Mouse (Mus musculus) cerebellum, postnatal 25 days (tissue): ENCODE results near the gene Fbxo39.
"Not testable (repeated sequence)": the region's sequence is repeated elsewhere in the genome, so short reads cannot be mapped to it uniquely, and the experiment has no call there.

Source experiments
- DNase-seq, 2 experiments: peaks; one replicate each; pipeline ENCODE4 v3.0.0; 2021; ENCODE audit warnings: mixed read lengths in 2 of 2

Fbxo39 gene

DNA sequence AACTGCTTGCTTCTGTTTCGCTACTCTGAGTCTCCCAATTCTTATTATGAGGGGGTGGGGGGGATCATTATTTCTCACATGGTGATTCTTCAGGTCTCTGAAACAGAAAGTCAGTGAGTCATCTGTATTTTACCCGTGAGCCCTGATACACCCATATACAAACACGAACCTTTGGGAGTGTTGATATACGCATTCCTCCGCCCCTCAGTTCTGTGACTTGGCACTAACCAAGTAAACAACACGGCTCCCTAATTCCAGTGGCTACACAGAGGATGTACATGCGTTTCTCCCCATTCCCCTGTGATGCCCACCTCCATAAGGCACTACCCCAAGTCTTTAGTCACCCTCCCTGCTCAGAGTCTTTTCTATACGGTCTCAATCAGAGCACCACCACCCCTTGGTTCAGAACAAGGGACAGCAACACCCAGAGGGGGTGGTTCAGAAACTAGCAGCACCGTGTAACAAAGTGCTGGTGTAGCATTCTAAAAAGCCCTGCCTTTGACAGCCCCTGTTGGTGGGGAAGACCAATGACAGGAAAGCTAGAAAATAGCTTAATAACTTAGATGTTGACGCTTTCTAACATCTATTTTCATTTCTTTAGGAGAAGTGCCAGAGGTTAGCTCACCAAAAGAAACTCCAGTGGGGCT is 2.8 kb upstream of the Fbxo39 start:
- no peak for DNase-seq

DNA sequence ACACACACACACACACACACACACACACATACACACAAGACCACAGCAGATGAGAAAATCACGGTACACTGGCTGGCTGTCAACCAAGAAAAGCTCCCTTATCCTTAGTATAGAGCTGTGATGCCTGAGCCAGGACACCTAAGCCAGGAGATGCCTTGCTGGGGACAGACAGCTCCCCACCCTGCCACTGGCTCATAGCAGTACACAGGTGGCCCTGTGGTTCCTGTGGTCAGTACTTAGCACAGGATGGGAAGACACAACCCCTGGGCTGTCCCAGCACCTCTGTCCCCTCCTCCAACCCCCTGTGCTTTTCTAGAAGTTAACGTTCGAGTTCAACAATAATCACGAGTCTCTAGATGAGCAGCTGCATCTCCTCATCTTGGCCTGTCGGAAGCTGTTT is 3.8 kb downstream of the Fbxo39 start:
- DNase-seq = no peak

DNA sequence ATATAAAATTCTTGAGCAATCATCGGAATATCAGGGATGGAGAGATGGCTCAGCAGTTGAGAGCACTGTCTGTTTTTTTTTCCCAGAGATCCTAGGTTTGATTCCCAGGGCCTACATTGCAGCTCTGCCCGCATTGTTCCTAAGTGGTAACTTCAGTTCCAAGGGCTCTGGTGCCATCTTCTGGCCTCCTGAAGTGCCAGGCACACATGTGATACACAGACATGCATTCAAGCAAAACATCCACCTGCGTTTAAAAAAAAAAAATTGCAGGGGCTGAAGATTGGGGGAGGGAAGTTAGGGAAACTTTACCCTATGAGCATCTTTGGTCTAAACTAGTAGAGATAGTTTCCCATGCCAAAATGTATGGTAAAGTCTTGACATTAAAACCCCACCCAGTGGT is 10.2 kb downstream of the Fbxo39 start:
- no peak for DNase-seq

DNA sequence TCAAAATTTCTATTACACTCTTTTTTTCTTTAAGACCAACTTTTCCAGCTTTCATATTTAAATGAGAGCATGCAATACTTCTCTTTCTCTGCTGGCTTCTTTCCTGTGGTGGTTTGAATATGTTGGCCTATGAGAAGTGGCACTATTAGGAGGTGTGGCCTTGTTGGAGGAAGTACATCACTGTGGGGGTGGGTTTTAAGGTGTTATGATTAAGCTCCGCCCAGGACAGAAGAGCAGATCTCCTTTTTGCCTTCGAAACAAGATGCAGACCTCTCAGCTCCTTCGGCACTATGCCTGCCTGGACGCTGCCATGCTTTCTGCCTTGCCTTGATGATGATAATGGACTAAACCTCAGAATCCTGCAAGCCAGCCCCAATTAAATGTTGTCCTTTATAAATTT is 11.5 kb downstream of the Fbxo39 start:
- DNase-seq = no peak

DNA sequence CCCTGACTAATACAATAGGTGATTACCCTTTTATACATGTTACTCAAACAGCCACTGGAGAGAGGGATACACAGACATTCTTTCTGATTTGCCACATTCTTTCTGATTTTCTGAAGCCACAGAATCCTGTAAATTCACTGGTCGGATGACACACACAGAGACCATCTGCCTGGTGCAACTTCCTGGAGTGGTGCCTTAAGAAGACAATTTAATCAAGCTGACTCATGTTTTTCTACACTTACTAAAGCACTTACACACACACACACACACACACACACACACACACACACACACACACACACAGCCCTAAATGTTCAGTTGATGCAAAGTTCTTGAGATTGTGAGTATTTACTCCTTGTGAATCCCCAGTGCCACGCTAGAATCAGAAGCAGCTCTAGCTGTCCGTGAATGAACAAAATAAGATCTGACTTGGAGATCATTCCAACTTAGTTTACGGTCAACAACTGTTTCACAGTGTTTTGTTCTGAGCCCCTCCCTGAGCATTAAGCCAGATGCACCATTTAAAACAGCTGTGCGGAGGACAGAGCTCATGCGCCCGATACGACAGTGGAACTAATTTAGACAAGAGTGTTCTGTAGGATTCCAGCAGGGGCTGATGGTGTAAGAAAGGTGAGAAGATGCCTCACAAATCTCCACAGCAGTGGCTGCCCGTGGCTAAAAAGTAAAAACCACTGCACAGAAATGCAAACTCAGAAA is 18.9 kb downstream of the Fbxo39 start:
- DNase-seq = peak in 1 of 2 experiments; percentile 46

DNA sequence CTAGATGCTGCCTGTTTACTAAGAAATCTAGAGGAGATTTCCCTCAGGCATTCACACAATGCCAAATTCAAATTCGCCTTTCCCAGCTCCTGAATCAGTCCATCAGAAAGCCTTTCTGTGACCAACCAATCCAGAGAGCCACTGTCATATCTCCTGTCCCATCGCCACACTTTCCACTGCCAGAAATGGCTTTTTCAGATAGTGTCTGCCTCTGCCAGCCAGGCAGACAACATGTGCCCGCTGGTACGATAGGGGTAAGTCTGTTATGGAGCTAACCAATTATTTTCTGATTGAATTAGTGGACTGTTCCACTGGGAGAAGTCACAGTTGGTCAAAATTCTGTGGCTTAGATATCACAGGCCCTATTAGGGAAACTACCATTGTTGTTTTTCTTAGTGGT is 20.4 kb downstream of the Fbxo39 start:
- no peak for DNase-seq

DNA sequence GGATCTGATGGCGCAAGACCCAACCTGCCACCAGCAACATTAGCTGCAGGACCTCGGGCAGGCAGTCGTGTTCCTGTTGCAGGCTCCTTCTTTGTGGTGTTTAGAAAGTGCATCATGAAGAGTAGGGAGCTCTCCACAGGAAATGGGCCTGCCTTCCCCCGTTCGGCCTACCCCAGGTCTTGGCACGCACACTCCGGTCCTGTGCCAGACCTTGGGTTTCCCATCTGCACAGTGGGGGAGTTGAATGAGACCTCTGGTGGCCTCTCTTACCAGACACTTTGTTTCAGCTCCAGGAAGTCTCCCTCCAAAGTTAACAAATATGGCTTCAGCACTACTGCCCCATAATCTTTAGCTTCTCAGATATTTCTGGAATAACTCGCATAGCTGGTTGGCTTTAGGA is 22.5 kb downstream of the Fbxo39 start:
- no peak for DNase-seq

DNA sequence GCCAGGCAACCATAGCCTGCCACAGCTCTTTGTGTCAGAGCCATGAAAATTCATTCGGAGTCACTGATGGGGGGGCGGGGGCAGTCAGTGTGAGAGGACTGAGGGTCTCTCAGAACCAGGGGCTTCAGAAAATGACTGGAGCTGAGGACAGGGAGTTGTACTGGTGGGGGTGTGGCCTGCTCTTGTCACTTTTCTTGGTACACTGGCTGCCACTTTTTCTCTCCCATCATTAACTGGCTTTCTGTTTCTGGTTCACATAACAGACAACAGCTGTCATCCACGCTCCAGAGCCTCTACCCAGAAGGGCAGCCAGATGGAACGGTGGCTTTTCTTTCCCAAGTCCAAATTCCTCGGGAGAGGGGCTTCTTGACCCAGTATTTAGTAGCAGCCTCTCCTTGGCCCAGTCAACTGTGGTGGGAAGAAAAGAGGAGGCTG is 24.2 kb downstream of the Fbxo39 start:
- DNase-seq = no peak

DNA sequence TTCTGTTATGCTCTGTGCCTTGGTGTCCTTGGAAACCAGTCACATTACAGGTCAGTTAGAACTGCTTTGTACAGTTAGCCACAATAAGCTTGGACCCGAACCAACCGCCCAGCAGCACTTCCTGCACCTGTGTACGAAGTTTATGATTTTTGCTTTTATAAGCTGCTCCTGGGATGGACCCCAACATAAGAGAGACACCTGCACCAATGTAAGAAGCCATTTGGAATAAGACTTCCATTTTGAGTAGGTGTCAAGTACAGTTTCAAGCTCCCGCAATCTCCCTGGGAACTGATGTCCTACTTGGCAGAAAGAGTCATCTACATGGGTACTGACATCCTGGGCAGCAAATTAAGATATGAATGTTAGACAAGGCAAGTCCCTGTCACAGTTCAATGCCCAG is 25.5 kb downstream of the Fbxo39 start:
- DNase-seq = no peak

DNA sequence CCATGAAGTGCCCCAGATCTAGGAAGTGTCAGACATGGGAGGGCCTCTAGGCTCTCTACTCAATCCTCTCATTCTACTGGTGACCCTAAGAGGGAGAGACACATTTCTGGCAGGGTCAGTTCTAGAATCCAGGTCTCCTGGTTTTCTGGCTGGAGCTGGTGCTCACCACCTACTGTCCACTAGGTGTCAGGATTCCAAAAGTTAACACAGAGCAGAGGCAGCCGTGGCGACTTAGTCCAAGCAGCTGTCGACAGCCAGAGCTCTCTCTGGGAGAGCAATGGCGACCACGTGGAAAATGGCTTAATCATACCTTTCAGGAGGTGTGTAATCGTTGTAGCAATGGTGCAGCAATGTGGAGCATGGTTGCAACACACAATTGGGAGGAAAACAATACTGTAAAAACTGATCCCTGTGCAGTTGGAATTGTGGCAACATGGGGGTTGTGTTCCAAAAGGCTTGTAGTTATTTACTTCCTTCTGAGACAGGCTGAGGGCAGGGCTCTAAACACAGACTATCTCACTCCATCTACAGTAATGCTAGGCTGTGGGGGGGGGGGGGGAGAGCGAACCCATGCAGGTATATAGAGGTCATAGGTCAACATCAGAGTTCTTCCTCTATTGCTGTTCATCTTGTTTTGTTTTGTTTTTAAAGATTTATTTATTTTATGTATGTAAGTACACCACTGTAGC is 28.4 kb downstream of the Fbxo39 start:
- DNase-seq = peak; percentile 61 to 73

DNA sequence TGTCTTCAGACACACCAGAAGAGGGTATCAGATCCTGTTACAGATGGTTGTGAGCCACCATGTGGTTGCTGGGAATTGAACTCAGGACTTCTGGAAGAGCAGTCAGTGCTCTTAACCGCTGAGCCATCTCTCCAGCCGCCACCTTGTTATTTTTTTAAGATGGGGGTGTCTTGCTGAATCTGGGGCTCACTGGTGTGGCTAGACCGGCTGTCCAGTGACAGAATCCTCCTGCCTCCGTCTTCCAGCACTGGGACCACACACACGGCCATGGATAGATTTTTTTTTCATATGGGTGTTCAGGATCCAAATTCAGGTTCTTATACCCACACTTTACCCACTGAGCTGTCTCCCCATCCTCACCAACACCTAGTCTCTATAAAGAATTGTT is 29.0 kb downstream of the Fbxo39 start:
- not testable (repeated sequence) for DNase-seq

DNA sequence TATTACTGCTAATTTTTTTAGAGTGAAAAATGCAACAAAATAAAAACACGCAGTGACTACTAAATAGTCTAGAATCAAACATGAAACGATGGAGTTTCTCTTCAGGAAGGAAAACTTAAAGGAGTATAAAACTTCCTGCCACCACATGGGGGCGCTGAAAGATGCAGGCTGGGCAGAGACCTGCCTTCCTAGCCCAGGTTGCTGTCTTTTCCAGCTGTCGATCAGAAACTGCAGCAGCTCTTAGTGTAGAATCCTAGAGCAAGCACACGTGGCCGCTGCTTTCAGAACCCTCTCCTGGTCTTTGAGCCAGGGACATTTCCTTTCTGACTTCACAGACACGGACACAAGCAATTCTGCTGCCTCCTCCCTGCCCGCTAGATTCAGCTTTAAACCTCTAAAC is 29.7 kb downstream of the Fbxo39 start:
- DNase-seq = peak in 1 of 2 experiments; percentile 63

DNA sequence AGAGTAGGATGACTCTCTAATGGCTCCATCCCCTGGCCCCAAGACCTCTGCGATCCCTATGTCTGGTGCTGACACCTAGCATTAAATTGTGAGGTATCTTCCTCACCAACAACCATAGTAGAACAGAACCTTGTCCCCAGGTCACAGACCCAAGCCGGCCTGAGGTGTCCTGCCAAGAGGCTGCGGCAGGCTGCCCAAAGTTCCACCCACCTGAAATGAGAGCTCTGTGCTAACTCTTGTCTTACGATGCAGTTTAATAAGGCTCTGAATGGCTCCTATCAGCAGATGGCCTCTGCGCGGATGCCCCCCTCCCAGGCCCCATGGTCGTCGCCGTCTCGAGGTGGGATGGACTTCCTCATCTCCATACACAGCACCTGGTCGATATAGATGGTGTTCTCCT is 30.2 kb downstream of the Fbxo39 start:
- DNase-seq = no peak

DNA sequence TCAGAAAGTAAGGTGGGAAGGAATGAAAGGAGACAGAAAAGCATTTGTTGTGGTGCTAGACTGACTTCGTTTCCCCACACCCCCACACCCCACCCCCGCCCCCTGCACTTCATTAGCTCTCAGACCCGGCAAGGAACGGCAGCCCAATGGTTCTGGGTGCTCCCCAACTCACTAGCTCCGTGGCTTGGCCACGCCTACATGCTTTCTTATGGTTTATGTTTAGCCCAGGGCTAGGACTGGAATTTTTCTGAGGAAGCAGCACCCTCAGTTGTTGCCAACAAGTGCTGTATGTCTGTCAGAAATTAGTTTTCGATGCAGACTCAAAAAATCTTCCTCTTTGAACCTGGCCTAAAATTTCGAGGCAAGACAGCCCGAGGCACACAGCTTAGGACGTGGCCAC is 34.3 kb downstream of the Fbxo39 start:
- DNase-seq = no peak

DNA sequence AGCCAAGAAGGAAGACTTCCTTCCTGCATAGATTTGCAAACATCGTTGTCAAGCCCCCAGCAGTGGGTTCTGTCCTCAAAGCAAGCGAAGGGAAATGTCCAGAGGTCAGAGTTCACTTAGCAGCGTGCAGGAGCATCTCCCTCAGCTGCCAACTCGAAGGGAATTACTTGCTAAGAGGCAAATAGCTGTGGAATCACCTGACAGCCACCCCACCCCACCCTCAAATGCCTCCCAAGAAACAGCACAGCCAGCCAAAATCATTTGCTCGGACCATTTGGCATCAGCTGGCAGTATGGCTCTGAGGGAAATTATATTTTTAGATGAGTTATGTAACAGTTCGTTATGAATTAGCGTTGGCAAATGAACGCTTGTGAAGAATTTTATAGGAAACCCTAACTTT is 34.8 kb downstream of the Fbxo39 start:
- DNase-seq = peak; percentile 62 to 70

DNA sequence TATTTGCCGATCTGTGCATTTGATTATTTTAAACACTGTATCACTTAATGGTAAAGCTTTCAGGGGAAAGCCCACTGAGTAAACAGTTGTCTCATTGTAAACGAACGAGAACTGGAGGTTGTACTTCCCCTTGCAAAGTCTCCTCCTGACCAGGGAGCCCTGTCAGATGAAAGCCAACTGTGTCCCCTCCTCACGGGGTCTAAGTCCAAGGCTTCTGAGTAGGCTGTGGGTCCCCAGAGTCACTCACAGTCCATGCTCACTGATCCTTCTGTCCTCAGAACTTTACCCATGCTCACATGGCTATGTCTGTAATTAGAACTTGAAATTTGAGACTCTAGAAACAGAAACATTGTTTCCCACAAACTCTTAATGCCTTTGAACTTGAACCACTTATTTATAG is 35.4 kb downstream of the Fbxo39 start:
- DNase-seq = no peak

DNA sequence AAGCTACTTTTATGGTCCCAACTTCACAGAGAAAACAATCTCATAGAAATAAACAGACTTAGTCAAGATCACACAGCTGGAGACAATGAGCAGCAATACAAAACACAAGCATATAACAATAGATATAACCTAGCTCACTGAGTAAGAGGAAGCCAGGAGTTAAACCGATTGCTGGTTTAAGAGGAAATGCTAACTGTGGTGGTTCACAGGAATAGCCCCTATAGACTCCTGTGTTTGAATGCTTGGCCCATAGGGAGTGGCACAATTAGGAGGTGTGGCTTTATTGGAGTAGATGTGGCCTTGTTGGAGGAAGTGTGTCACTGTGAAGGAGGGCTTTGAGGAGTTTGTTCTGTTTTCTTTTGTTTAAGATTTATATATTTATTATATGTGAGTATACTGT is 38.0 kb downstream of the Fbxo39 start:
- DNase-seq = no peak

DNA sequence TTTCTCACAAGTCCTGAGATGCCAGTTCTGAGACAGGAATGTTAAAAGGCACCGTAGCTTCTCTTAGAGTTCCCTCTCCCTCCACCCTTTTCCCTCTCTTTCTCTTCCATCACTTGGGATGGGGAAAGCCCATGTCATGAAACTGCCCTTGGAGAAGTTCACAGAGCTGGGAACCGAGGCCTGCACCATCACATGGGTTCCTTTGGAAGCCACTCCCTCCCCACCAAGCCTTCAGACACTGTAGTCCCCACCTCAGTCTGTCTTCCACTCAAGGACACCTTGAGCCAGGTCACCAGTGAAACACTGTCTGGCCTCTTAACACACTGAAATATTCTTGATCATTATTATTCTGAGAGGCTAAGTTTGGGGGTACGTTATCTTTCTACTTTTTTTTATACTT is 38.9 kb downstream of the Fbxo39 start:
- no peak for DNase-seq

DNA sequence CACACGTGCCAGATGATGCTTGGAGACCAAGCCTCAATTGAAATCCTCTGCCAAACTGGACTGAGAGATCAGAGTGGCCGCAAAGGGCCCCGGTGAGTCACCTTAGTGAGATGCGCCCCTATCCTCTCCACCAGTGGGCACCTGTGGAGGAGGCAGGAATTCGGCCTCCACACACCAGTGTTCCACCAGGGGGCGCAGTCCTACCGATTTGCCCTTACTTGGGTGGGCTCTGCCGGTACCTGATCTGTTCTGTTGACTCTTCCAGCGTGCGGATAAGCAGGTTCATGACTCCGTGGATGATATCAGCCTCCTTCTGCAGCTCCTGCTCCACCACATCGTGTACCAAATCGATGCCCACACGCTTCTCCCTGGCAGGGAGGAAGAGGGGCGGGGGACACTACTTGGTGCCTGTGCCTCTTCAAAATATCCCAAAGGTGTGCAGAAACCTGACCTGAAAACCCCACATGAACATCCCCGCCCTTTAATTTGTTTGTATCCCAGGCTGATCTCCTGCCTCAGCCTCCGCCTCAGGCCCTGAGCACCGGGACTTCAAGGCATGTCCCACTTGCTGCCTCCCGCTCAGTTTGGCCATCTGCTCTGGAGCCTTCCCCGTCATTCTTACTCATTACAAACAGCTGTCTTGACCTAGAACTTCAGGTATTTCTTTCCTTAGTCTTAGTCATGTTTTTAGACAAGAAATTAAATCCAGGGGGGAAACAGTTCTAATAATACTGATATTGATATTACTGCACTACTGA is 40.9 kb downstream of the Fbxo39 start:
- peak; percentile 63 to 78 for DNase-seq

DNA sequence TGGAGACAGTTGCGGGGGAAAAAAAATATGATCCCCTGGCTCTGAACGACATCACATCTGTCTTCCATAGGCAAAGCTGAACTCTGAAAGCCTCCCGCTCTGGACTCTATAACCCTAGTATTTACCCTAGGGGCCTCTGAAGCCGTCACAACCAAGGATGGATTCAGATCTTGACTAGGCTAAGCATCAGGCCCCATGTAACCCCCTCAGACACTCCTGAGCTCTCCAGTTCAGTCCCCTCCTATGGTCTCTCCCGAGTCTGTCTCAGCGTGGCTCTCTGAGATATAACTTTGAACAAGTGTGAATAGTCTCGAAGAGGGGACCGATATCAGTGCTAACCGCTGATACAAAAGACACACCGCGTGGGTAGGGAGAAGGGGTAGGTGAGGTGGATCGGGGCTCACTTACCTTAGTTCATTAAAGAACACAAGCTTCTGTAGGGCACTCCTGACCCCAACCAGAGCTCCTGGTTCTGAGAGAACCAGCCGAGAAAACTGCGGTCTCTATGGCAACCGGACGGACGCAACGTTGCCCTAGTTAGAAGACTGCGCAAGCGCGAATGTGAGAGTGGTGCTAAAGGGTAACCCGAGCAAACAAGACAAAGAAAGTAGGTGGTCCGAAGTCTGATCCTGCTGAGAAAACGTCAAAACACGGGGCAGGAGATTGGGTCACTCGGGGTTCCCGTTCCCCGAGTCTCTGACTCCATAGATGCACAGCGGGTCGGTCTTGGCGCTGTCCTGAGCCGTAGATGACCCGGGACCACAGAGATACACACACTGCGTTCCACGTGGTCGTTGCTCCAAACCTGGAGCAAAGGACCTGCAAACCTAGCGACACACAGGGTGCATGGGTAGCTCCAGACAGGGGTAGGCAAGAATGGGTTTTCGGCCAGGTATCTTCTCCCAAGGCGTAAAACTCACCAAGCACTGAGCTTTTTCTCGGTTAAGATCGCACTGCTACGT is 47.4 kb downstream of the Fbxo39 start:
- DNase-seq = peak; percentile 50 to 71

DNA sequence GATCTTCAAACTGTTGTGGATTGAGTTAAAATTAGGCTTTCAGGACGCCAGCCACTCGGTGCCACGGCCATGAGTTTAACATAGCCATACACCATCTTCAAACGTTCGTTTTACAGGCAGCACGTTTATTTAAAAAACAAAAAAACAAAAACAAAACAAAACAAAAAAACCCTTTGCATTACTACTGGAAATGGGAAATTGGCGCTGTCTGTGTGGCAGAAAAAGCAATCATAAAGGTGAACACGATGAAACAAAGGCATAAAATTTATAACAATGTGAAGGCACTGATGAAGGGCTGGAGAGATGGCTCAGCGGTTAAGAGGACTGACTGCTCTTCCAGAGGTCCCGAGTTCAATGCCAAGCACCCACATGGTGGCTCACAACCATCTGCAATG is 48.1 kb downstream of the Fbxo39 start, which contains the start of gene Tekt1:
Gene Tekt1, minus strand, starts transcription at position 96 of the 395 bp plus-strand sequence.
- no peak for DNase-seq
